Mouse (Mus musculus) intestine, embryonic 14.5 days (tissue): ENCODE measurements at regions not wholly inside any gene's neighbourhood (a gene's known extent, or its start where the extent isn't known, plus 50 kb on each side); places are given as distances from the start of the nearest gene placed in this dataset.

Experiments
- ATAC-seq: fragments of 200-750 bp; cut with Nextera tagmentation; replicated peaks from 2 replicates; pipeline ENCODE4 v1.8.0; 2017; ENCODE audit warnings: low read depth, moderate number of reproducible peaks, moderate TSS enrichment, moderate library complexity; ENCODE audit not compliant: low FRiP score, low TSS enrichment
- DNase-seq: peaks from one replicate; pipeline ENCODE4 v3.0.0-alpha.2; 2018; ENCODE audit warnings: low spot score
- H3K27ac ChIP-seq: fragments of 300-500 bp; sonication (generic); 2 replicates; pipeline ENCODE4 v1.5.1; 2014; ENCODE audit warnings: low read depth, mild to moderate bottlenecking, control low read depth
- H3K27me3 ChIP-seq: fragments of 300-500 bp; sonication (generic); replicated peaks from 2 replicates; pipeline ENCODE4 v1.6.1; 2014; ENCODE audit warnings: low read length, control low read depth; ENCODE audit not compliant: control insufficient read depth, insufficient read depth
- H3K36me3 ChIP-seq: fragments of 300-500 bp; sonication (generic); 2 replicates; pipeline ENCODE4 v1.6.1; 2014; ENCODE audit warnings: low read length, control low read depth; ENCODE audit not compliant: control insufficient read depth, insufficient read depth
- H3K4me1 ChIP-seq: fragments of 300-500 bp; sonication (generic); replicated peaks from 2 replicates; pipeline ENCODE4 v1.6.1; 2014; ENCODE audit warnings: low read length, control low read depth, mixed read lengths; ENCODE audit not compliant: control insufficient read depth, insufficient read depth
- H3K4me2 ChIP-seq: fragments of 300-500 bp; sonication (generic); 2 replicates; pipeline ENCODE4 v1.6.1; 2014; ENCODE audit warnings: low read length
- H3K4me3 ChIP-seq: fragments of 300-500 bp; sonication (generic); 2 replicates; pipeline ENCODE4 v1.5.1; 2014; ENCODE audit warnings: low read depth, low read length, control low read depth, mixed read lengths
- H3K9ac ChIP-seq: fragments of 300-500 bp; sonication (generic); 2 replicates; pipeline ENCODE4 v1.6.1; 2014; ENCODE audit warnings: mild to moderate bottlenecking, low read length
- H3K9me3 ChIP-seq: fragments of 300-500 bp; sonication (generic); 2 replicates; pipeline ENCODE4 v1.6.1; 2016; ENCODE audit warnings: low read length, control low read depth; ENCODE audit not compliant: control insufficient read depth
- WGBS: fragments of 180-500 bp; shearing (Covaris S2); extraction: QIAGEN DNeasy Blood & Tissue Kit; methylation state at CpG from one replicate; pipeline ENCODE4 v1.1.7; 2014; 5-methylcytosine and 5-hydroxymethylcytosine counted together

DNA sequence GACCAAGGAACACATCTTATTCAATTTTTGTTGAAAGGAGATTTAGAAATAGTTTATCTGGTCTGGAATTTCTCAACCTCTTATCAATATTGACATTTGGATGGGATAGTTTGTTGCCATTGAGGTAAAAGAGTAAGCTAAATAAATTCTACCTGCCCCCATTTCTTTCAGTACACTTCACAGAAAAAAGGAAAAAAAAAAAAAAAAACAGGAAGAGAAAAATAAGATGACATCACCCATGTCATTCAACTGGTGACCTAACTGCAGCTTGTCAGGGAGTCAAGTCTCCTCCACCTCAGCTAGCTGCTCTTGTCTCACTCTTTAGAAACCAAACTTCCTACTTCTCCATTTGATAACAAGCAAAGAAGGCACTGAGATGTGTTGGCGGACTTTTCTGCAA lies 61.3 kb upstream of the Agps start:
- H3K27ac ChIP-seq: no peak overlapping the region

DNA sequence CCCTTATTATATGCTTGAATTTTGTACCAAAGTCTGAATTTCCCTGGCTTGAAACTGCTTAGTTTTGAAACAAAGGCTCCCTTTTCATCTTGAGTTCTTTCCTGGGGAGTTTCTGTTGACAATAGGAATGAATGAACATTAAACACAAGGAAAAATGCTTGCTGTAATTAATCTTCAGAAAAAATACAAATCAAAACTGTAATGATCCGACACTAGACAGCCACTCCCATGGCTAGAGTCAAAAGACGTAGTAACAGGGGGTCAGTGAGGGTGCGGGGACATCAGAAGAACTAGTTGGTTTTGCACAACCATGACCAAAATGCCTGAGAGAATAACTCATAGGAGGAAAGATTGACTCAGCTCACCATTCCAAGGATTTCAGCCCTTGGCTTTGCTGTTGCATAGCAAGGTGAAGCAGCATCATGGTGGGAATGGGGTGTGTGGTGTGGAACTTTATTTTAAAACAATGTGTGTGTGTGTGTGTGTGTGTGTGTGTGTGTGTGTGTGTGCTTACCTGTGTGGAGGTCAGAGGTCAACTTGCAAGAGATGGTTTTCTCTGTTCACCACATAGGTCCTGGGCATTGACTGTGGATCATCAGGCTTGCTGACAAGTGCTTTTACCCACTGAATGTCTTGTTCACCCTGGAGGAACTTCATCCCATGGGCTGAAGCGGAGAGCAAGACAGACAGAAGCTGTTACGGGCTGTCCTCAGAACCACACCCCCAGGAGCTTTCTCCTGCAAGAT lies 63.2 kb upstream of the Agps start:
- ATAC-seq (no peak), DNase-seq (no peak)
- Histone ChIP-seq H3K27me3 (no peaks in the 10 kb centered on the region), H3K27ac (peak overlapping the region; percentile 17), H3K4me2 (no peak overlapping the region), H3K9ac (no peak overlapping the region), H3K9me3 (no peaks in the 10 kb centered on the region), H3K4me3 (no peak overlapping the region), H3K4me1 (peaks cover 3% of the 10 kb centered on the region; the same call in 1 of the 2 replicates), H3K36me3 (no peaks in the 10 kb centered on the region)
- WGBS: 81% methylated on average over 5 of the region's 5 CpGs

More for the DNA sequence above, 61.3 kb upstream of the Agps start:
- Histone ChIP-seq H3K27me3 (no peaks in the 10 kb centered on the region), H3K36me3 (no peaks in the 10 kb centered on the region), H3K4me2 (no peak overlapping the region), H3K9ac (no peak overlapping the region), H3K9me3 (no peaks in the 10 kb centered on the region), H3K4me3 (no peak overlapping the region), H3K4me1 (peaks cover 3% of the 10 kb centered on the region; the same call in 1 of the 2 replicates)
- DNase-seq: no peak
- ATAC-seq: no peak
- 97% methylated on average over 1 of the region's 1 CpGs for WGBS

DNA sequence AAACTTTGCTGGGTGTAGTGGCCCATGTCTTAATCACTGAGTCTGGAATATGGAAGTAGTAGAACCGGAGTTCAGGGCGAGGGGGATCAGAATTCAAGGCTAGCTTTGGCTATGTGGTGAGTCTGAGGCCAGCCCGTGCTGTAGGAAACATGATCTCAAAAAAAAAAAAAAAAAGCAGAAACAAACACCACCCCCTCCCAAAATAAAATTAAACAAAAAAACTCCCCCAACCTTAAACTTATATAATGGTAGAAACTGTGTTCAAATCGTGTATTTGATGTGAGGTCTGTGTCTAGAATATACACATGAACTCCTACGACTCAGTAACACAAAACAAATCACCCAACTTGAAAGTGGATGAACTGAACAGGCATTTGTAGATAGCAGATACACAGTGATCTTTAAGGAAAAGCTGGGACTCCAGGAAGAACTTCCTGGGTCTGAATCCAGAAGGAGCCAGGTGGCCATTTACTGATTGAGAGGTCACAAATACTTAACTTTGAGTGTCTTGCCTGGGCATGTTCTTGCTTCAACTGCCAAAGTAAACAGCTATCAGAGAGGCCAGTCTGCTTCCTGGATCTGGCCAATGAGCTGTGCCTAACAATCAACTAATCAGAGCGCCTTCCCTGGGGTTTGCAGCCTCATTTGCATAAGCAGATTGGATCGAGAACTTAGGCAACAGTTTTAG lies 63.6 kb upstream of the Nfe2l2 start:
- Histone ChIP-seq H3K4me3 (no peak overlapping the region), H3K27ac (peak overlapping the region; percentile 17), H3K27me3 (no peaks in the 10 kb centered on the region), H3K9me3 (no peaks in the 10 kb centered on the region), H3K36me3 (no peaks in the 10 kb centered on the region), H3K4me2 (no peak overlapping the region), H3K9ac (no peak overlapping the region), H3K4me1 (peaks cover 3% of the 10 kb centered on the region; the same call in 1 of the 2 replicates)
- 53% methylated on average over 7 of the region's 7 CpGs for WGBS
- no peak for ATAC-seq
- no peak for DNase-seq

DNA sequence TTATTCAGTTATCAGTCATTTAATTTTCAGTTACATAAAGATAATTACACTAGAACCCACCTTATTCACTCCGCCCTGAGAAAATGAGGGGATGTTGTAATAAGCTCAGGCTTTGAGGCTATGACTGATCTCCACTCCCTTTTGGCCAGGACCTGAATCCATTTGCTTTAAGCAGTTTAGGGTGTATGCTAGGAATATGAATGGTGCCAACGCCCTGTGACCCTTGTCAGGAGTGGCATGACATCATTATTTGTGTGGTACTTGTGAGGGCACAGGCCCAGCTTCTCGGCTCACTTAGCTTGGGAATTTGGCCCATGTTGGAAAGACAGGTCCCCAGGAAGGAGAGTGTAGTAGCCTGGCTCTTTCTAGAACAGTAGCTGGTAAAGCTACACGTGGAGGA lies 61.0 kb upstream of the Nfe2l2 start:
- H3K27me3 ChIP-seq: no peaks in the 10 kb centered on the region
- no peak for ATAC-seq

DNA sequence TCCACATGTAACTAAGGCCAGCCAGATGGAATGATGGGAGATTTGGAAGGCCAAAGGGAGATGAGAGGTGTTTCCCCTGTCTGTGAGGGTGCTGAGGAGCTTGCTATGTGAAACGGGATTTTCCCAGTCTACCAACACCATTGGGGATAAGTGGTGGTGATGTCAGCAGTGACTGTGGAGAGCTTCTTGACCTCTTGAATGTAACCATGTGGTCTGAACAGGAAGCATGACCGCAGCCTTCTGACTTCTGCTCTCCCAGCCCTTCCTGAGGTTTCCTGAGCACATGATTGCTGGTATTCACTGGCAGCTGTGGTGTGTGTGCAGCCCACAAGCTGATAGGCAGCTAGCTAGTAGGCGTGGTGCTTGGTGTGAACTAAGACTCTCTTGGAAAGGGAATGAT lies 58.8 kb upstream of the Nfe2l2 start:
- Histone ChIP-seq H3K36me3 (no peaks in the 10 kb centered on the region), H3K4me2 (no peak overlapping the region), H3K4me3 (no peak overlapping the region), H3K27me3 (no peaks in the 10 kb centered on the region), H3K4me1 (no peaks in the 10 kb centered on the region), H3K27ac (no peak overlapping the region), H3K9ac (no peak overlapping the region), H3K9me3 (no peaks in the 10 kb centered on the region)
- no peak for ATAC-seq
- 73% methylated on average over 3 of the region's 3 CpGs for WGBS
- DNase-seq: no peak

More for the DNA sequence above, 61.0 kb upstream of the Nfe2l2 start:
- Histone ChIP-seq H3K4me1 (no peaks in the 10 kb centered on the region), H3K4me3 (no peak overlapping the region), H3K4me2 (no peak overlapping the region), H3K36me3 (no peaks in the 10 kb centered on the region), H3K9me3 (no peaks in the 10 kb centered on the region), H3K27ac (no peak overlapping the region), H3K9ac (no peak overlapping the region)
- no peak for DNase-seq
- 78% methylated on average over 4 of the region's 4 CpGs for WGBS

DNA sequence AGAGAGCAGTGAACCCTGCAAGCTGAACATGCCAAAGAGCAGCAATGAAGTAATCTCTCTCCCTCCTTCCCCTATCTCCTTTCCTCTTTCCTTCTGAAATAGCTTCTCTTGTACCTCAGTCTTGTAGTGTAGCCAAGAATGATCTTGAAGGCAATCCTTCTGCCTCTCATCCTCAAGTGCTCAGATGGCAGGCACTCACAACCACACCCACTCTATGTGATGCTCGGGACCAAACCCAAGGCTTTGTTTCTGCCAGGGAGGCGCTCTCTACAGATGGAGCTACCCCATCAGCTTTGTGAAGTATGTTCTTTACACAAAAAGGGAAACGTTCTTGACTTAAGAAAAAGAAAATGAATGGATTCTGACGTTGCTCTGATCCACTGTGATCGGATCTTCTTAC lies 57.6 kb upstream of the Nfe2l2 start:
- no peak for ATAC-seq
- no peak overlapping the region for H3K4me3 ChIP-seq
- no peak overlapping the region for H3K4me2 ChIP-seq
- WGBS: 79% methylated on average over 5 of the region's 5 CpGs
- H3K27me3 ChIP-seq: no peaks in the 10 kb centered on the region
- no peak overlapping the region for H3K9ac ChIP-seq
- 0 out of 2 replicates have a peak, but pooled peaks cover 3% of the 10 kb centered on the region for H3K4me1 ChIP-seq
- DNase-seq: no peak
- no peaks in the 10 kb centered on the region for H3K9me3 ChIP-seq
- H3K27ac ChIP-seq: no peak overlapping the region
- no peaks in the 10 kb centered on the region for H3K36me3 ChIP-seq

DNA sequence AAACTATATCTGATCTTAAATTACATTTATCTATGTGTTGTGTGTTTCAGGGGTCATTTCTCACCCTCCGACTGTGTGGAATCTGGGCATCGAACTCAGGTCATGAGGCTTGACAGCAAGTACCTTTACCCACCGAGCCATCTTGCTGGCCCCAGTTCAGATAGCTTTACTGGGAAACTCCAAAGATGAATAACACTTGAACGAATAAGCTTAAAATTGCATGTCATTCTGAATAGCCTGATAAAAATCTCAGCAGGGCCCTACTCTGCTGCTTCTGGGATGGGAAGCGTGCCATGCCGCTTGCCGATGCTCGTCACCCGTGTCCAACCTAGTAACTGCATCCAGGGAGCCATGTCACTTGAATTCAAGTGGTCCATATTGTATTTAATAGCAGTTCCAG lies 57.2 kb upstream of the Nfe2l2 start:
- H3K4me2 ChIP-seq: no peak overlapping the region
- ATAC-seq (no peak), DNase-seq (no peak)
- WGBS: 91% methylated on average over 9 of the region's 9 CpGs
- no peaks in the 10 kb centered on the region for H3K36me3 ChIP-seq
- no peak overlapping the region for H3K4me3 ChIP-seq
- H3K9me3 ChIP-seq: no peaks in the 10 kb centered on the region
- 0 out of 2 replicates have a peak, but pooled peaks cover 3% of the 10 kb centered on the region for H3K4me1 ChIP-seq
- no peak overlapping the region for H3K9ac ChIP-seq
- no peaks in the 10 kb centered on the region for H3K27me3 ChIP-seq
- no peak overlapping the region for H3K27ac ChIP-seq

DNA sequence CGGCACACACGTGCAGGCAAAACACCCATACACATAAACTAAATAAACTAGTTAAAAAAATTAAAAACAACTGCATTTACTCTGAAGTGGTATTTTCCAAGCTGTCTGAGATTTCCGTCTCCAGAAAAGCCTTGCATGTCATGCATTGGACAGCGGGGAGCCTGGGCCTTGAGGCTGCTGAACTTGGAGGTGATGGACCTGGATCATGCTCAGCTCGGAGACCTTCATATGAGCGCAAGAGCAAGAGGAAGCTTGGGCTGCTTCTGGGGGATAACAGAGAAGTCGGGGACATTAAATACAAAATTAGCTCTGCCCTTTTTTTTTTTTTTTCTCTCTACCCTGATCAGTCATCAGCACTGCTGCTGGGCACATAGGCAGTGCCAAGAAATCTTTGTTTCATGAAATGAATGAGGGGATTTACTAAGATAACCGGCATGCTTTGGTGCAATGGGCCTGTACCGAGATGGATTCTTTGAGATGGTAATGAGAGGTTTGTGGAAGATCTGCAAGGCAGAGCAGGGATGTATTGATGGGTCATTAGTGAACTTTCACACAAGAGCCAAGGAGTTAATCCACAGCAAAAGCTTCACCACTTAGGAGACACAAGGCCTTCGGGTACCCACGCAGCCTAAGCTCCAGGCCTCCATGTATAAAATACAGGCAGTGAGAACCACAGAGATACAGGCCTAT lies 54.9 kb upstream of the Nfe2l2 start:
- no peaks in the 10 kb centered on the region for H3K27me3 ChIP-seq
- ATAC-seq: no peak
- H3K9ac ChIP-seq: no peak overlapping the region
- no peak overlapping the region for H3K27ac ChIP-seq
- no peaks in the 10 kb centered on the region for H3K9me3 ChIP-seq
- no peak overlapping the region for H3K4me3 ChIP-seq
- 0 out of 2 replicates have a peak, but pooled peaks cover 5% of the 10 kb centered on the region for H3K4me1 ChIP-seq
- no peak overlapping the region for H3K4me2 ChIP-seq
- 87% methylated on average over 11 of the region's 11 CpGs for WGBS
- no peak for DNase-seq
- H3K36me3 ChIP-seq: no peaks in the 10 kb centered on the region
